Mouse (Mus musculus): ENCODE data around the gene Omd.

DNA sequence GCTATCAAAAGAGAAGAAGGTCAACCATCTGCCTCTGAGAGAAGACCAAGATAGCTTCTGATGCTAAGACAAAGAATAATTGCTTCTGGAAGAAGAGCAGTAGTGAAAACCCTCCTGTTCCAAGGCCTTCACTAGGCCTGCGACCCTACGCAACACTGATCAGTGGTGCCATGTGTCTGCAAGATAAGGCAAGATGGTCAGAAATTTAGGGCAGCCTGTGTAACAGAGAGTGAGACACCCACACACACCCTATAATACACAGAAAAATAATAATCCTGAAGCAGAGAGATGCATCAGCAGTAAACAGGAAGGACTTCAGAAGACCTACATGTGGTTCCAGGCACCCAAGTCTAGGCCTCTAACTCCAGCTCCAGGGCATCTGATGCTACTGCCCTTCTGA lies 57.7 kb downstream of the Omd start:
- no peak for TF ChIP-seq CTCF (IDR thresholded peaks at IDR 0.05; ENCODE audit: extremely low read depth, insufficient read length, insufficient replicate concordance, low read depth, low read length)
- TF ChIP-seq POLR2A (IDR thresholded peaks at IDR 0.05; ENCODE audit: low read depth, low read length): no peak
